Comparison of ENCODE assay signal across 8 mouse cellular contexts in genomic region chr13:24816125-24817092, GRCm38 (mm10). TPM values are rescaled to one million over a fixed set of nuclear protein-coding genes. Genes with fewer than 3 reads are reported as not detected.
A peak's percentile ranks its signal among the peaks of the same experiment; 100 is the strongest.
DNase-seq lines count a peak whose midpoint lies in the region; ATAC-seq and TF ChIP-seq lines count a peak whose summit lies in the region.

No protein-coding gene starts in this region.

- no peak overlapping the region for H3K4me3 ChIP-seq in kidney, adult 2 months (ENCODE audit: insufficient read depth, low read depth, low read length)
- H3K4me3 ChIP-seq in forebrain, embryonic 11.5 days (ENCODE audit: low read depth, low read length), result no peak overlapping the region
- H3K4me3 ChIP-seq in kidney, embryonic 15.5 days (replicated peaks), result no peak overlapping the region
- H3K4me3 ChIP-seq in midbrain, embryonic 10.5 days, result no peak overlapping the region

- WGBS in kidney, adult 2 months, result 47% methylated on average over 4 of the region's 4 CpGs
- WGBS in forebrain, embryonic 11.5 days, result 65% methylated on average over 4 of the region's 4 CpGs
- 55% methylated on average over 4 of the region's 4 CpGs for WGBS in kidney, embryonic 15.5 days
- WGBS in midbrain, embryonic 10.5 days, result 64% methylated on average over 4 of the region's 4 CpGs

- H3K9me3 ChIP-seq in forebrain, embryonic 11.5 days (ENCODE audit: control insufficient read depth, low read length), result no peaks in the 10 kb centered on the region
- no peaks in the 10 kb centered on the region for H3K9me3 ChIP-seq in kidney, embryonic 15.5 days (replicated peaks)
- no peaks in the 10 kb centered on the region for H3K9me3 ChIP-seq in midbrain, embryonic 10.5 days (replicated peaks)

- H3K36me3 ChIP-seq in kidney, adult 2 months (ENCODE audit: control insufficient read depth, insufficient read depth, low read length), result peaks cover 14% of the 10 kb centered on the region; the same call in 1 of the 2 replicates
- peaks cover 5% of the 10 kb centered on the region; the same call in 1 of the 2 replicates for H3K36me3 ChIP-seq in forebrain, embryonic 11.5 days (ENCODE audit: control insufficient read depth, insufficient read depth, low read length)
- H3K36me3 ChIP-seq in kidney, embryonic 15.5 days, result peaks cover 54% of the 10 kb centered on the region
- H3K36me3 ChIP-seq in midbrain, embryonic 10.5 days, result peaks cover 68% of the 10 kb centered on the region

- peaks cover 5% of the 10 kb centered on the region; the same call in 1 of the 2 replicates for H3K4me1 ChIP-seq in kidney, adult 2 months (ENCODE audit: control insufficient read depth, insufficient read depth, low read length)
- H3K4me1 ChIP-seq in forebrain, embryonic 11.5 days (replicated peaks; ENCODE audit: control insufficient read depth, insufficient read depth, low read length), result no peaks in the 10 kb centered on the region
- no peaks in the 10 kb centered on the region for H3K4me1 ChIP-seq in kidney, embryonic 15.5 days
- no peaks in the 10 kb centered on the region for H3K4me1 ChIP-seq in midbrain, embryonic 10.5 days

- peak; percentile 72 for ATAC-seq in forebrain, embryonic 11.5 days (replicated peaks; ENCODE audit: low FRiP score)
- ATAC-seq in kidney, embryonic 15.5 days (replicated peaks; ENCODE audit: low FRiP score), result peak; percentile 84

- TF ChIP-seq POLR2A in kidney, adult 2 months (IDR thresholded peaks at IDR 0.05; ENCODE audit: low read depth, low read length), result no peak

- intact Hi-C loops in left cerebral cortex, postnatal 14 days (cut with DNase I), result no loop called here

- H3K9ac ChIP-seq in forebrain, embryonic 11.5 days (ENCODE audit: low read length), result no peak overlapping the region
- H3K9ac ChIP-seq in kidney, embryonic 15.5 days, result no peak overlapping the region

- peak overlapping the region; percentile 74 for H3K27ac ChIP-seq in kidney, adult 2 months (ENCODE audit: insufficient read depth, low read depth, low read length)
- H3K27ac ChIP-seq in forebrain, embryonic 11.5 days (ENCODE audit: low read depth, low read length), result no peak overlapping the region
- H3K27ac ChIP-seq in kidney, embryonic 15.5 days, result no peak overlapping the region
- H3K27ac ChIP-seq in midbrain, embryonic 10.5 days (replicated peaks), result no peak overlapping the region

- no peak overlapping the region for H3K4me2 ChIP-seq in forebrain, embryonic 11.5 days (ENCODE audit: low read depth, low read length, severe bottlenecking)
- no peak overlapping the region for H3K4me2 ChIP-seq in kidney, embryonic 15.5 days

- H3K27me3 ChIP-seq in kidney, adult 2 months (replicated peaks; ENCODE audit: control insufficient read depth, insufficient read depth, low read length), result no peaks in the 10 kb centered on the region
- no peaks in the 10 kb centered on the region for H3K27me3 ChIP-seq in forebrain, embryonic 11.5 days (ENCODE audit: control insufficient read depth, insufficient read depth, low read length)
- no peaks in the 10 kb centered on the region for H3K27me3 ChIP-seq in kidney, embryonic 15.5 days
- no peaks in the 10 kb centered on the region for H3K27me3 ChIP-seq in midbrain, embryonic 10.5 days (ENCODE audit: low read depth, poor library complexity, severe bottlenecking)

- no peak for TF ChIP-seq CTCF in kidney, adult 2 months (conservative IDR thresholded peaks at IDR 0.05; ENCODE audit: insufficient read depth, insufficient read length, low read depth, low read length)

- DNase-seq in kidney, adult 2 months, result peak; percentile 56
- no peak for DNase-seq in kidney, adult 18-20 months
- peak; percentile 60 for DNase-seq in forebrain, embryonic 11.5 days (ENCODE audit: low spot score)
- DNase-seq in midbrain, embryonic 10.5 days (ENCODE audit: low spot score), result peak; percentile 24
- DNase-seq in spleen, postnatal 36 days (ENCODE audit: low spot score in 2 of 2), result no peak
- DNase-seq in left cerebral cortex, postnatal 14 days (ENCODE audit: low spot score in 2 of 2), result no peak
- DNase-seq in urinary bladder, postnatal 36 days (ENCODE audit: low spot score in 2 of 2), result no peak

RNA-seq across cellular contexts. Expression of gene Acot13, which starts 14.9 kb away (rescaled TPM):
- 259 and 286 TPM in 2 replicates for polyA plus RNA-seq in kidney, adult 2 months (2012; rRNA removed)
- 58.8 and 61.3 TPM in 2 replicates for polyA plus RNA-seq in forebrain, embryonic 11.5 days (2014; fragmentation: Nextera tagmentation; extraction: Ambion mirVana)
- polyA plus RNA-seq in kidney, embryonic 15.5 days (2015; fragmentation: Nextera tagmentation; extraction: Ambion mirVana), result 103 and 105 TPM in 2 replicates
- polyA plus RNA-seq in midbrain, embryonic 10.5 days (2016; fragmentation: Nextera tagmentation; extraction: Ambion mirVana), result 56.1 and 56.7 TPM in 2 replicates
- total RNA-seq in left cerebral cortex, postnatal 14 days (2021), result 10 to 100 TPM; 66.2 to 71.8 TPM

RNA-seq across cellular contexts. Expression of gene BC005537, which starts 15.0 kb away (rescaled TPM):
- 35.3 and 42.4 TPM in 2 replicates for polyA plus RNA-seq in kidney, adult 2 months (2012; rRNA removed)
- polyA plus RNA-seq in forebrain, embryonic 11.5 days (2014; fragmentation: Nextera tagmentation; extraction: Ambion mirVana), result 27.5 and 29.3 TPM in 2 replicates
- polyA plus RNA-seq in kidney, embryonic 15.5 days (2015; fragmentation: Nextera tagmentation; extraction: Ambion mirVana), result 16.7 and 17.1 TPM in 2 replicates
- 8.3 and 10.4 TPM in 2 replicates for polyA plus RNA-seq in midbrain, embryonic 10.5 days (2016; fragmentation: Nextera tagmentation; extraction: Ambion mirVana)
- total RNA-seq in left cerebral cortex, postnatal 14 days (2021), result 100 to 1,000 TPM; 172 to 188 TPM

RNA-seq across cellular contexts. Expression of gene Tdp2, which starts 15.1 kb away (rescaled TPM):
- 19.6 and 19.7 TPM in 2 replicates for polyA plus RNA-seq in kidney, adult 2 months (2012; rRNA removed)
- polyA plus RNA-seq in forebrain, embryonic 11.5 days (2014; fragmentation: Nextera tagmentation; extraction: Ambion mirVana), result 79.9 and 87.4 TPM in 2 replicates
- polyA plus RNA-seq in kidney, embryonic 15.5 days (2015; fragmentation: Nextera tagmentation; extraction: Ambion mirVana), result 63.9 and 65.5 TPM in 2 replicates
- 72.0 and 78.6 TPM in 2 replicates for polyA plus RNA-seq in midbrain, embryonic 10.5 days (2016; fragmentation: Nextera tagmentation; extraction: Ambion mirVana)
- total RNA-seq in left cerebral cortex, postnatal 14 days (2021), result 10 to 100 TPM; 18.7 to 20.9 TPM

RNA-seq across cellular contexts. Expression of gene D130043K22Rik, which starts 28.5 kb away (rescaled TPM):
- 0.57 and 0.67 TPM in 2 replicates for polyA plus RNA-seq in kidney, adult 2 months (2012; rRNA removed)
- 0.61 and 0.67 TPM in 2 replicates for polyA plus RNA-seq in forebrain, embryonic 11.5 days (2014; fragmentation: Nextera tagmentation; extraction: Ambion mirVana)
- polyA plus RNA-seq in kidney, embryonic 15.5 days (2015; fragmentation: Nextera tagmentation; extraction: Ambion mirVana), result 0.57 and 0.61 TPM in 2 replicates
- 0.48 and 0.92 TPM in 2 replicates for polyA plus RNA-seq in midbrain, embryonic 10.5 days (2016; fragmentation: Nextera tagmentation; extraction: Ambion mirVana)
- total RNA-seq in left cerebral cortex, postnatal 14 days (2021), result 10 to 100 TPM; 34.0 to 34.1 TPM

RNA-seq across cellular contexts. Expression of gene Gmnn, which starts 54.7 kb away (rescaled TPM):
- 4.1 and 7.1 TPM in 2 replicates for polyA plus RNA-seq in kidney, adult 2 months (2012; rRNA removed)
- 165 and 169 TPM in 2 replicates for polyA plus RNA-seq in forebrain, embryonic 11.5 days (2014; fragmentation: Nextera tagmentation; extraction: Ambion mirVana)
- polyA plus RNA-seq in kidney, embryonic 15.5 days (2015; fragmentation: Nextera tagmentation; extraction: Ambion mirVana), result 115 and 117 TPM in 2 replicates
- polyA plus RNA-seq in midbrain, embryonic 10.5 days (2016; fragmentation: Nextera tagmentation; extraction: Ambion mirVana), result 154 and 186 TPM in 2 replicates
- total RNA-seq in left cerebral cortex, postnatal 14 days (2021), result 1 to 10 TPM; 2.4 to 3.1 TPM

Comparison
In these comparisons a context has a peak if more than half of its experiments do, and no peak if none do; other contexts are left out.
1. DNase-seq: peak in kidney, adult 2 months (single experiment), forebrain, embryonic 11.5 days (single experiment) and midbrain, embryonic 10.5 days (single experiment); none in kidney, adult 18-20 months (single experiment), spleen, postnatal 36 days (0 of 2), left cerebral cortex, postnatal 14 days (0 of 2) and urinary bladder, postnatal 36 days (0 of 2).